Mouse (Mus musculus): ENCODE data around the gene Rfx2.

Rfx2 gene
- long read RNA-seq, experiment 1: 0 reads
- long read RNA-seq, experiment 2, partial matches to known transcripts: 0 of 1 reads
- long read RNA-seq, experiment 2, other reads (novel, unspliced or antisense): 1 of 1 reads

- intact Hi-C loops (cut with DNase I): no loop called here
These were observed at the start of gene Rfx2 for GRCm38 (mm10) chr17:56830411-56831110. Gene Rfx2, minus strand, starts transcription at chr17:56831013.

- intact Hi-C loops (cut with DNase I): no loop called here
These were observed 46.6 kb upstream of the Rfx2 start for GRCm38 (mm10) chr17:56877426-56877825.

GRCm38 (mm10) chr17:56876981-56877380, 46.2 kb upstream of the Rfx2 start:
- intact Hi-C loops (cut with DNase I): no loop called here

- intact Hi-C loops (cut with DNase I): no loop called here
These were observed 45.7 kb upstream of the Rfx2 start for GRCm38 (mm10) chr17:56876465-56876864.

DNA sequence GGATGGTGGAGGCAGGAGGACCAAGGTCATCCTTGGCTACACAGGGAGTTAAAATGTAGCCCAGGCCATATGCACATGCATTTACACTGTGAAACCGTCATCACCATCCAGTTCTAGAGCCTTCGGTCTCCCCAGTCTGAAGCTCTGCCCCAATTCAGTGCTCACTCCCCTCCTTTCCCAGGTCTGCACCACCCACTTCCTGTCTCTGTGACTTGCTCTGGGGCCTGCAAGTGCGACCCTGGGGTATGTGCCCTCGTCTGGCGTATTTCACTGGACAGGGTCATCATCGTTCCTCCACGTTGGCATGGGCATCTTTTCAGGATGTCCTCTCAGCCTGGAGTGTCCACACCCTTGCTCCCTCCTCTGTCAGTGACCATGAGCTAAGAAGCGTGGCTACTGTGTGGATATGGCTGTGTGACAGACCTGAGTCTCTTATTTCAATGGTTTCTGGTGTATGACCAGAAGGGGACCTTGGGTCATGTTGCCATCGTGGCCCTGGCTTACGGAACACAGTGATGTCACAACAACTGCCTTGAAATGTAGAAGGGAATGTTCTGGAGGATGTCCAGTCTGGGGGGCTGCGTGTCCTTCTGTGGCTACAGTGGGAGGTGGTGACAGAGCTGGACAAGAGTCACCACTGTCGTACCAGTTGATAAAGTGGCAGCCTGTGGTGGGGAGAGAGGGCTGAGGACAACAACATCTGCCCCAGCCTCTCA, 44.3 kb upstream of the Rfx2 start, which contains the start of gene 1700061G19Rik:
Gene 1700061G19Rik, plus strand, starts transcription at position 542 of the 716 bp plus-strand sequence.
- intact Hi-C loops (cut with DNase I): no loop called here

DNA sequence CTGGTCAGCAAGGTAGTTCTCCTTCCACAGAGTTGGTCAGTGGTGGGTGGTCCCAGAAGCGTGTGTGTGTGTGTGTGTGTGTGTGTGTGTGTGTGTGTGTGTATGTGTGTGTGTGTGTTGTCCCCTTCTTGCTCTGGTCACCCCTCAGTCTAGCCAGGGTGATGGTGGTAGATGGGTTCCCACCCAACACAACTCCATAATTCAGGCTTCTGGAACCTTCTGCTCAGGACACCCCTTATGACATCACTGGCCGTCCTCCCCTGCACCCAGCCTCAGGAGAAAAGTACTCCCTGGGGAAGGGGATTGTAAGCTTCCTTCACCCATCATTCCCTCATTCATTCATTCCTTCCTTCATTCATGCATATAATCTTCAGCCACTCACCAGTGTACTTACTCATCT, 43.4 kb upstream of the Rfx2 start, which contains the start of gene Acsbg2:
Gene Acsbg2, minus strand, starts transcription at position 211 of the 400 bp plus-strand sequence.
- intact Hi-C loops (cut with DNase I): no loop called here

GRCm38 (mm10) chr17:56872512-56872911, 41.7 kb upstream of the Rfx2 start:
- intact Hi-C loops (cut with DNase I): no loop called here

DNA sequence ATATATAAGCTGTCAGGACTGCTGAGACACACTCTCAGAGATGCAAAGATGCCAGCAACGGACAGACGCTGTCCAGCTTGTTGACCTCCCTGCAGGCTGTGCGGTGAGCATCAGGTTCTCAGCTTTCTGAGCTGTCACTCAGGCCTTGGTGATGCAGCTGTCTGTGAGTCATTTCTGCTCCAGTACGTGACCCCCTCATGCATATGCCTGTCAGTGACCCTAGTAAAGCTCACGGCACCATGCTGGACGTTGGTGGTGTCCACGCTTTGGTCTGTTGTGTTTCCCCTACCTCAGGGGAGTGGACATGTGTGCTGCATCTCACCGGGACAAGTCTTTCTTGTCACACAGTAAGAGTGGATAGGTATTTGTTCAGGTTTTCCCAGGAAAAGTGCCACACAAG, 41.0 kb upstream of the Rfx2 start:
- intact Hi-C loops (cut with DNase I): no loop called here

- intact Hi-C loops (cut with DNase I): no loop called here
These were observed 39.6 kb upstream of the Rfx2 start for GRCm38 (mm10) chr17:56870287-56870953.

DNA sequence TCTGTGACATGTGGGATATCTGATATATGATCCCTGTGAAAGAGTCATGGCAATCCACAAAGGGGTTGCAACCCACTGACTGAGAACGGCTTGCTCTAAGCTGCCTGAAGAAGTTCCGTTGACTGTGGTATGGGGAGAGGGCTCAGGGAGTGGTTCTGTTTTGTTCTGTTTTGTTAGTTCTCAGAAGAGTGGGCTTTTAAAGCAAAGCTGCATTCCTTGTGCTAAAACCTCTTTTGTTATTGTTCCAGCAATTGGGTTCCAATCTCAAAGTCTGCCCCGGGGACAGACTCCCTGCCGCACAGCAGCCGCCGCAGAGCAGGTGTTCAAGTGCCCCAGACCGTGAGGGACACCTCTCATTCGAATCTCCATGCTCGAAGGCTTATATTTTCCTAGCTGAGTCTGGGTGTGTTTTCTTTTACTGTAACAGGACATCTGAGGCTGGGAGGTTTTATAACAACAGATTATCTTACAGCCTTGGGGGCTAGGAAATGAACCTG, 38.7 kb upstream of the Rfx2 start:
- intact Hi-C loops (cut with DNase I): no loop called here

DNA sequence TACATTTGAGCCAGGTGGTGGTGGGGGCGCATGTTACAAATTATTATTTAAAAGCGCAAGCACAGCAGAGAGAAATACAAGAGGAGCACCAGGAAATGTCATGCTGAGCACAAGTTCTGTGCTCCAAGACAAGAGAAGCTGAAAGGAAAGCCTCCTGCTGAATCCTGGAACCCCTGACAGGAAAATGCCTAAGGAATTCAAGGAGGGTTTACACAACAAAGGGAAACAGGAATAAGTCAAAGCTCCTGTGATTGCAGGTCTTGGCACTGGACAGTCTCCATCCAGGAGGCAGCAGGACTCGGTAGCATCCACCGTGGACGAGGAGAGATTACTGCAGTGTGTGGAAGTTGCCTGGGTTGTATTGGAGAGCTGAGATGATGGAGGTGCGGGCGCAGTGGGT, 35.3 kb upstream of the Rfx2 start:
- intact Hi-C loops (cut with DNase I): no loop called here

DNA sequence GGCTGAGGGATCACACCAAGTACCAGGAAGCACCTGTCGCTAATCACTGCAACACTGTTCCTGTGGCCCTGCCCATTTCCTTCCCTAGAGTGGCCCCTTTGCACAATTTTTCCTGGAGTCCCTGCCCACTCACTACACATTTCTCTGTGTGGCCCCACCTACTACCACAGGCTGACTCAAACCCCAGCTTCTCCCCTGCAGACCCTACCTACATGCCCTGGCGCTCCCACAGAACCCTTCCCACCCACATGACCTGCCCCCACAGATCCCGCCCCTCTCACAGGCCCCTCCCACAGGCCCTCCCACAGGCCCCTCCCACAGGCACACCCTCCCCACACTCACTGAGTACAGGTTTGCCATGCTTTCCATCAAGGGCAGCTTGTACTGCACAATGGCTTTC, 30.4 kb upstream of the Rfx2 start:
- intact Hi-C loops (cut with DNase I): no loop called here

- intact Hi-C loops (cut with DNase I): loop anchor here (1.0 kb wide), 1 partner anchor 51 kb away; no protein-coding TSS in a partner anchor
These were observed 28.1 kb upstream of the Rfx2 start for GRCm38 (mm10) chr17:56858922-56859321.

DNA sequence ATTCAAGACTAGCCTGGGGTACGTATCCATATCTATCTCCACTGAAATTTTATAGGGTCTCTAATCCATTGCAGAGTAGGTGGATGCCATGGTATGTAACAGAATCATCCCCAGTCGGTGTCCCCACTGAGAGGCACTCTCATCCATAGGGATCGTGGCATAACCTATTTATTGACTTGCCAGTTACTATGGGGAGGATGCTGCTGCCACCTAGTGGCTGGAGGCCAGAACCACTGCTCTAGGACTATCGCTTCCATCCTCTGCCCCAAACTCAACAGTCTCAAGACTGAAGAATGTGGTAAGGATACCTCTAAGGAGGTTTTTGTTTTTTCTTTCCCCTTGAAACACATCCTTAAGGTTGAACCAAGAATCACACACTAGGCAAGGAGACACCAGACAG, 27.4 kb upstream of the Rfx2 start:
- intact Hi-C loops (cut with DNase I): loop anchor here (1.0 kb wide), 1 partner anchor 50 kb away; no protein-coding TSS in a partner anchor

GRCm38 (mm10) chr17:56855421-56855820, 24.6 kb upstream of the Rfx2 start:
- intact Hi-C loops (cut with DNase I): no loop called here

DNA sequence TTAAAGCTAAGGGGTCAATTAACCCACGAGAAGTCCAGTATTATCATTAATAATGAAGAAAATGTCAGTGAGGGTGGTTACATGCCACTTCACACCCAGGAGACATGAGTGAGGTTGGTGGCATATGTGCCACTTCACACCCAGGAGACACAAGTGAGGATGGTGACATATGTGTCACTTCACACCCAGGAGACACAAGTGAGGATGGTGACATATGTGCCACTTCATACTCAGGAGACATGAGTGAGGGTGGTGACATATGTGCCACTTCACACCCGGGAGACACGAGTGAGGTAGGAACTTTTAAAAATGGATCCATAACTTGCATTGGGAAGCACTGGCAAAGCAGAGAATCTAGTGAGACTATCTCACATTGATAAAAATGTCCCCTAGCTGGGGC, 20.4 kb upstream of the Rfx2 start:
- intact Hi-C loops (cut with DNase I): no loop called here

DNA sequence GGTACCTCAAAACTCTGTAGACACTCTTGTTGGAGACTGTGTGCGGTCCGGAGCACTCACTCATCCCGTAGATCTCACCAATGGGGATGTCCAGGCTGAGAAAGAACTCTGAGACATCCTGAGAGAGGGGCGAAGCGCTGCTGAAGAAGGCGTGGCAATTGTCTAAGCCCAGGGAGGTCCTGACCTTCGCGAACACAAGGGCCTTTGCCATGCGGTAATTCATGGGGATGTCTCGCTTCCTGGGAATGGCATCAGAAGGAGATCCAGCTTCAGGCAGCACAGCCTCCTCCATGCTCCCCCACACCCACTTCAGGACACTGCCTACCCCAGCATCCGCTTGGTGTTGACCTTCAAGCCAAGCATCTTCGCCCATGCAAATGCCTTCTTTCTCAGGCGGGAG, 18.9 kb upstream of the Rfx2 start:
- intact Hi-C loops (cut with DNase I): no loop called here

DNA sequence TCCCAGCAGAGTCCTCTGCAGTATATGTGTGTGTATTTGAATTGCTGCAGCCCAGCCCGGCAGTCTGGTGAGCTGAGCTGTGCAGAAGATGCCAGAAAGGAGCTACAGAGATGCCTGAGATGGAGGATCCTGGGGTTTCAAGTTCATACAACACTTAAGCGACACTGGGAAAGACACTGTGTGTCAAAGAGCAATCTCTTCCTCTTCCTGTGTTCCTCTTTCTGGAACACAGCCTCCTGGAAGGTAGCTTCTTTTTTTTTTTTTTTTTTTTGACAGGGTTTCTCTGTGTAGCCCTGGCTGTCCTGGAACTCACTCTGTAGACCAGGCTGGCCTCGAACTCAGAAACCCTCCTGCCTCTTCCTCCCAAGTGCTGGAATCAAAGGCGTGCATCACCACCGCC, 18.0 kb upstream of the Rfx2 start:
- intact Hi-C loops (cut with DNase I): no loop called here

DNA sequence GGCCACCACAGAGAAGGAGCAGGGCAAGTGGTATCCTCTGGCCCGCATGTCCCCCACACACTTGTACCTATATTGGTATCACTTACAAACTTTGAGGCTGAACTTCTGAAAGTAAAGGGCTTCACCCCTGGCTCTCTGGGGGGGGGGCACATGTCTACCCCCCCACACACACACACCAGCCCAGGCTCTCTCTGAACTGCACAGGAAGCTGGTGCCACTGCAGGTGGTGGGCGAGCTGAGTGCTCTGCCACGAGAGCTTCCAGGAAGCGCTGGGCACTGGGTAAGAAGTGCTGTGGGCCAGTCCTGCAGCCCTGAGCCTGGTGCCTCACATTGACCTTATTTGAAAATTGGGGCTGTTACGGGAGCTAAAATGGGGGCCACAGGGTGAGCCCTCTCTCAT, 12.9 kb upstream of the Rfx2 start:
- intact Hi-C loops (cut with DNase I): no loop called here

DNA sequence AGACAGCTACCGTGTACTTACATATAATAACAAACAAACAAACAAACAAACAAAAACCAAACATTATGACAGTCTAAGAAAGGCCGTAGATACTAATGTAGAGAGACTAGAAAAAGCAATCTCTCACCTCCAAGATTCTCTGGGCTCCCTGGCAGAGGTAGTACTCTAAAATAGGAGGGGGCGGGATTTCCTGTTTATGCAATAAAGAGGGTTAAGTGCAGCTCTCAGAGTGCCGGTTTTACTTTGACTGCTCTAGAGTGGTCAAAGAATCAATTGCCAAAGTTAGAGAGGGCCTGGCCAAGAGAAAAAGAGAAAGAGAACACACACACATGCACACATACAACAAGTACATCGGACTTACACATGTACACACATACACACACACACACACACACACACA, 11.4 kb upstream of the Rfx2 start:
- intact Hi-C loops (cut with DNase I): no loop called here

DNA sequence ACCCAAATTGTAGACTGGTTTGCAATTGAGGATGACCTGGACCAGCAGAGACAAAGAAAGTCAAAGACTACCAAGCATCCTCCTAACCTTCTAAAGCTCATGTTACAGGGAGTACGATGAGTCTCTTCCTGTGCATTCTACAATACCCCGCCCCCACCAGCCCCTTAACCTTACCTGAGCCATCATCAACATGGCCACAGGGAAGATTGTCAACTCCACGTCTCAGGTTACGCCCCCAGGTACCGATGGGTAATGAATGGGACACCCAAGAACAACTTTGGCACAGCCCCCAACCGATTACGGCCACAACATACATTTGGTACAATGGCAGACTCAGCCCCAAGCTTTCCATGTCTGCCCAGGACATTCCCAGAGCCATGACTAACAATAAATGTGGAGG, 9.7 kb upstream of the Rfx2 start:
- intact Hi-C loops (cut with DNase I): no loop called here

DNA sequence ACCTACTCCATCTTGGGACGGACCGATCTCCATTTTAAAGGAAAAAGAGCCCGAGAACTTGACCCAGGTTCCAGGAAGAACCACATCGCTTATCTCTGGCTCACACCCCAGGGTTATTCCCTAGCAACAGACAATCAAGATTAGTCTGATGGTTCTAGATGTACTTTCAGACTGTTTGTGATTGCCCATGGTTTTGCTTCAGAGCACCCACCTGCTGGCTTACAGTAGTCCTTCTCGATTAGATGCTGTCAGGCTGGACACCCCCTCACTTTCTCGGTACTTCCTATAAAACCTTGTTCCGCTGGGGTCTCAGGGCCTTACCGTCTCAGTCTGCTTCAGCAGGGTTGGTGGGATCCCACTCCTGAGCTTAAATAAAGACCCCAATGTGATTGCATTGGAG, 5.5 kb upstream of the Rfx2 start:
- intact Hi-C loops (cut with DNase I): no loop called here

Measured in adrenal gland (tissue).